Mouse (Mus musculus) kidney, adult 18-20 months (tissue): ENCODE data around the gene Cdk17.

Experiments used
- DNase-seq: peaks from one replicate; pipeline ENCODE4 v3.0.0; 2021

The Cdk17 gene

DNA sequence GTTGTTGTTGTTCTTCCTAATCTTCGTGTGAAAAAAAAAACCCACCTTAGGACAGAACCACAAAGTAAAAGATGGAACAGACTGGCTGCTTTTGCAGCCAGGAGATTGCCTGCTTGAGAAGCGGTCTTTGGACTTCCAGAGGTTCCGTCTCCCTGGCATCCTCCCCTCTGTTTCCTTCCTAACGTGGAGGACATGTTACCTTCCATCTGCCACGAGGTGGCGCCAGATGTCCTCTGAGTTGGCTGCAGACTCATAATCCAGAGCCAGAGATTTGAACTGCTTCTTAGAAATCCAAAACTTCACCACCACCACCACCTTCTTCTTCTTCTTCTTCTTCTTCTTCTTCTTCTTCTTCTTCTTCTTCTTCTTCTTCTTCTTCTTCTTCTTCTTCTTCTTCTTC is 131.2 kb downstream of the Cdk17 start:
- peak; percentile 89 for DNase-seq

DNA sequence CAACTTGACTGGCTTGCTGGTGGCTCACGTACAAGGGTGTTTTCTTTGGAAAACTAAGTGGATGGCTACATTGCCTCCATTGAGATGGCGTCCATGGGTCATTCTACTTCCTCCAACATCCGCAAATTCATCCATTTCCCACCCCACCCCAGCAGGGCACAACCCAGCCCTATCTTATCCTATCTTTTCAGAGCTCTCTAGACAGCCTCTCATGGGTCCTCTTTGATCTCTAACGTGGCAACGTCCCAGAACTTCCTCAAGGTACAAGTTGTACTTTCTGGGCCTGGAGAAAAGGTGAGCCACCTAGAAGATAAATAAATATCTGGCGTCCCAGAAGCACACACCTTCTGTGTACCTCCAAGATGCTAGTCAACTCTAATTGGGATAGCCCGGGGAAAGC is 132.9 kb downstream of the Cdk17 start:
- no peak for DNase-seq

DNA sequence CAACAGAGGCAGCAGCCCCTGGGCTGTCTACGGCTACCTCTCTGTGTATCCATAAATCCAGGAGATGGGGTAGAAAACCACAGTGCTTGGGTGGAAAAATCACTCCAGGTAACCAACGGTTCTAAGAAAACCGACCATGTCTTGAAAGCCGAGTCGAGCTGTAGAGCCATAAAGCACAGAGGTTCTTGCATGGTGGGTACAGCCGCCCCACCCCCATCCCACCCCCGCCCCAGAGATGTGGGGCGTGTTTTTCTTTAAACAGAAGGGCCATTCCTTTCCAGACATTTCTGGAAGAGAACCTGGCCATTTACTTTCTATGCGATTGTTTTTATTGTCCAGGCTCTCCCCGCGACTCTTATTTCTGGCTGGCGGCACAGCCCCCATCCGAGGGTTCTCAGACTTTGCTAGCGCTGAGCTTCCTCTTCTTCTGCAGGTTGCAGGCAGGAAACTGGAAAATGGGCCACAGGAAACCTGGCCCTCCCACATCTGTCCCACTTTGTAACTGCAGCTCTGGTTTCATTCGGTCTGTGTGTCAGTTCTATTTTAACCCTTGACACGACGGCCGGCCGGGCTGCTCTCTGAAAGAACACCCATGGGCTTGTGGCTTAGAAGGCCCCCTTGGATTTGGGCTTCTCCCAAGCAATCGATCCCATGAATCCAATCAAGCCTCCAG is 134.0 kb downstream of the Cdk17 start:
- no peak for DNase-seq

DNA sequence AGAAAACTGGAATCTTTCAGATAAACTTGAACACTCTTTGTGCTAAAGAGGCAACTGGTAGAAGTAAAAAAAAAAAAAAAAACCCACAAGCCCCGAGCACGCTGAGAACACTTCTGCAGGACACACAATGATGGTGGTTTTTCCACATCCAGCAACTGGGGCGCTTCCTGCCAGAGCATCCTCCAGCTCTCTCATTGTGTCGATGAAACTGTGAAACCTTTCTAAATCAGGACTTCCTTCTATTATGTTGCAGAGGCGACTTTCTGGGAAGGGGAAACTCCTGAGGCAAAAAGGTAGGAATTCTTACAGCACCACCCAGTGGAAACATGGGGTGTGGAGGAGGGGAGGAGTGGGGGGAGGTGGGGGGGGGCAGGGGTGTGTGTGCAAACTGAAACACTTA is 137.1 kb downstream of the Cdk17 start:
- DNase-seq, result no peak

DNA sequence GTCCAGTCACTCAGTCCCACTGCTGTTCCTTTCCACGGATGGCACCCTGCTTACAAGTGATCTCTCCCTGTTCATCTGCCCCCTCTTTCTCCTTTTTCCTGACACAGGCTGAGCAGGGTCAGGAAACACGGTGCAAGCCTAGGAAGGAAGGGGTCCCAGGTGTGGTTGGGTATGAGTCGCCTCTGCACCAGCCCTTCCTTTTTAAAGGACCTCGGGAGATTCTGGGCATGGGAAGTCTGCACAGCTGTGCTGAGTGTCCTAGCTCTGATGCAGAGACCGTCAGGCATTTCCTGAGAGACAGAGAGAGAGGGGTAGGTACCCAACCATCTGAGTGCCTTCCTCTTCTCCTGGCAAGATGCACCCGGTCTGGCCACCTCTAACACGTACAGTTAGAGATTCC is 137.5 kb downstream of the Cdk17 start:
- DNase-seq, result no peak

DNA sequence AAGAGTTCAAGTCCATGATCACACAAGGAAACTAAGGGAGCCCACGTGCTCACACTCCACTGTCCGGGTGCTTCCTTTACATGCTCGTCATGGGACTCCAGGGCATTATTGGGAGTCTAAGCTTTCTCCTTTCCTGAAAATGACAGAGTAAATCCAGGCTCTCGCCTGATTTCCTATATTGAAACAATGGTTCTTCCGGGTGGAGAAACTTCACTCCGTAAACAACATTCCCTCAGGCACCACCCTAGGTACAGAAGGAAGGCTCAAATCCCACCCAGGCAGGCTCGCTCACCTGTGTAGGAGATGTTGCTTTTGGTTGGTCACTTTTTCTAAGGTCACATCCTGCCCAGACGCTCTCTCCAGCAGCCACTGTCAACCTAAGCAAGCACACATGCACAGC is 141.2 kb downstream of the Cdk17 start:
- no peak for DNase-seq

DNA sequence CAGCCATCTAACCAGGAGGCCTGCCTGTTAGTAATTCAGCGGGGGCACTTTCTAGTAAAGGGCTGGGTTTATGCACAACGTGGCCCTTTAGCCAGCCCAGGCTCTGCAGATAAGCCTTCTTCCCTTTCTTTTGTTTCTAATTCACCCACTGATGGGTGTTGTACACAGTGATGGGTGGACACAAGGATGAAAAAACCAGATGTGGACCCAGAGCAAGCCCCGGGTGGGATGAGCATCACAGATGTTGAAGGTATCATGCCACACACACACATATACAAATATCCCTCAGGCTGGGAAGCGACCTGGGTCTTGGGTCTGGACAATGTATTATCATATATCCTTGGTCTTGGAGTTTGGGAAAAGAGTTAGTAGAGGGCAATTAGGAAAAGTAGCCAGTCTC is 142.6 kb downstream of the Cdk17 start:
- no peak for DNase-seq

DNA sequence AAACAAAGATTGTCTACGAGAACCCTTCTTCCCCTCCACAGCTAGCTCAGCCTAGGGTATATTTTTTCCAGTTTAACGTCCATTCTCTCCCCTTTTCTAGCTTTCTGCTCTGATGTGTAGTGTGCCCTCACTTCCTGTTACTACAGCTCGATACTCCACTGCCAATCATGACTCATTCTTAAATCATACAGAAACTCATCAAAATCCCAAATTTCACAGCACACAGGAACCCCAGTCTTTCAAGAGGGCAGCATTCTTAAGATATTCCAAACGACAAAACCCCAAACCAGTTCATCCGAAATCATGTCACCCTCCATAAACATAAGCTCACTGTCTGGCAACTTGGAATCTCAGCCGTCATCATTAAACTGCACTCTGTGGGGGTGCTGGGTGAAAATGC is 145.3 kb downstream of the Cdk17 start:
- no peak for DNase-seq

DNA sequence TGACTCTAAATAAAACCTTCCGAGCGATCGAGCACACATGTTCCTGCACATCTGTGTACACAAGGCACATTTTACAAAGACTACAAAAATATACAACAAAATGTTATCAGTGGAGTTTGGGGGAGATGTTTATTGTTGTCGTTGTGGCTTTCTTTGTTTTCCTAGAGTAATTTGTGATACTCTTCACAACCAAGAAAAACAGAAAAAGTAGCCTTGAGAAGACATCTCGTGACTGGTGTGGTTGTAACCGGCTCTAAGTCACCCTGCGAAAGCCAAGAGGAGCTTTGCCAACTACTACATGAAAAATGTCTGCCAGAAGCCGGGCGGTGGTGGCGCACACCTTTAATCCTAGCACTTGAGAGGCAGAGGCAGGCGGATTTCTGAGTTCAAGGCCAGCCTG is 145.7 kb downstream of the Cdk17 start:
- no peak for DNase-seq

DNA sequence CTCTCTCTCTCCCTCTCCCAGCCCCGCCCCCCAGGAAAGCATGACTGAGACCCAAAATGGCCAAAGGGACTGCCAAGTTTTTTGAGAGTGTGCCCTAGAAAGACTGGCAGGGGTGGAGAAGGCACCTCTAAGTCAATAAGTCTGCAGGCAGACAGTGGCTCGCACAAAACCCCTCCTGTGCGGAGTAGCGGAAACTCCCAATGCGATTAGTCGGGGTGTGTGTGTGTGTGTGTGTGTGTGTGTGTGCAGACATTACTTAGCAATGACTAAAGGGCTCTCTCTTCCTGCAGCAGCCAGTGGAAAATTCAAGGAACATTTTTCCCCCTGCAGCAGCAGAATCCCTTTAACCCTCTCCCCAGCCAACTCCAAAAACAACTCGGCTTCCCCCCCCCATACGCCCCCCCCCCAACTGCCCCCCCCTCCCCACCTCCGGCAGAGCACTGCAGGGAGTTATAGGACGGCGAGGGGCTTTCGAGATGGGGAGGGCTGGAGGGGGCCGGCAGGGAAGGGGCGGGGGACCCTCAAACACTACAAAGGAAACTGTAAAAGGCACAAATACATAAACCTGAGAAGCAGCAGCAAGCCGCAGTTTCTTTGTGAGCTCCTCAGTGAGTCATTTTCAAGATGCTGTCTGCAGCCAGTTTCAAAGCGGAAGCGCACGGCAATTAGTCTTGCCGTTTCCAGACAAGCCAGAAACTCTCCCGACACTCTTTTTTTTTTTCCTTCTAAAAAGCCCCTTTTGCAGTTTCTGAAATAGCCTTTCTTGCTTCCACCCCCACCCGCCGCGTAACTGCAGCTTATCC is 148.7 kb downstream of the Cdk17 start:
- DNase-seq, result peak; percentile 50

DNA sequence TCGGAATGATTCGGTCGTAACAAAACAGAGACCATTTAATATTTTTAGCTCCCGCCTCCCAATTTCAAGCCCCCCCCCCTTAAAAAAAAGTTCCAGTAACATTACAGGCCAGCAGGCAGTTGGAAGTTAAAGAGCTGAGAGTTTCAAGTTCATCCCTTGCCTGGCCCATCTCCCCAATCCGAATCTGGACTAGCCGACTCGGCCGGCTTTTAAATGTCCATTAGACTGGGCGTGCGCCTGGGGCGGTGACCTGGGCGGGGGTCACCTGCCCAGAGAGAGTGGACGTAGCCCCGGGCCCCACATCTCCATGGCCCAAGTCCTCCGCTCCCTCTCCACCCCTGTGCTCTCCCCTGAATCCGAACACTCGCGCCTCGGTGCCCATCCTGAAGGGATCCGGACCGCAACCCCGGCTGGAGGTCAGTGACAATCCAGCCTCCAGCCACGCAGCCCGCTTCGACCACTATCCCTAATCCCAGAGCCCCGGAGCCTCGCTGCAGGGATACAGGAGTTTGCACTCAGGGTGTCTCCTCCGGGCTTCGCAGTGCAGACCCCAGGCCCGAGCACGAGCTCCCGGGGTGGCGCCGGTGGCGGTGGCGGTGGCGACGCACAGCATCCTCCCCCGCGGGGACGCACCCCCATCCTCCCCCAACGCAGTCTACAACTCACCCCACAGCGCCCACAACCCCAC is 149.4 kb downstream of the Cdk17 start:
- peak; percentile 54 for DNase-seq

DNA sequence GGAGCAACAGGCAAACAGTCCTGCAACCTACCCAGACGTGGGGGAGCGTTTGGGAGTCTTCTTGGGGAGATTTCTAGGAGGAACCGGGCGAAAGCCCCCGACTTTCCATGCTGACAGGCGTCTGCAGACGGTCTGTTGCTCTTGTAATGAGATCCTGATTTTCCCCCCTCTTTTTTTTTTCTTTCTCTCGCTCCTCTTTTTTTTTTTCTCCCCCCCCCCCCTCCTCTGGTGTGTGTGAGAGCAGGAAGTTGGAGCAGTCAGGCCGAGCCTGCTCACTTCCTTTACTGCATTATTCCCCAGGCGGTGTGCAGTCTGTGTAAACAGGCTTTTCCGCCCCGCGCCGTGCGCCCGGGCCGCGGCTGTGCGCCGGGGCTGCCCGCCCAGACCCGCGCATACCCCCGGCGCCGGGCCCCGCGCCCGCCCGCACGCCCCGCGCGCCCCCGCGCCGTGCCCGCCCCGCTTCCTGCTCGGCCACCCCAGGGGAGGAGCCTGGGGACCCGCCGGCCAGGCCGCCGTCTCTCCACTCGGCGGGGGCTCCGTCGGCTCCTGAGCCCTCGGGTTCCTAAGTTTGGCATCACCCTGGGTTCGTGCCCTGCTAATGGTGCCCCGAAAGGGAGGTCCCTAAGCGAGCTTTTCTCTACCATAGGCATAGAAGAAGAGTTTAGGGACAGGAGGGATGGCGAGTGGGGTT is 150.2 kb downstream of the Cdk17 start, which contains the start of gene Elk3:
Gene Elk3, minus strand, starts transcription at position 415 of the 691 bp plus-strand sequence.
- peak; percentile 57 for DNase-seq

DNA sequence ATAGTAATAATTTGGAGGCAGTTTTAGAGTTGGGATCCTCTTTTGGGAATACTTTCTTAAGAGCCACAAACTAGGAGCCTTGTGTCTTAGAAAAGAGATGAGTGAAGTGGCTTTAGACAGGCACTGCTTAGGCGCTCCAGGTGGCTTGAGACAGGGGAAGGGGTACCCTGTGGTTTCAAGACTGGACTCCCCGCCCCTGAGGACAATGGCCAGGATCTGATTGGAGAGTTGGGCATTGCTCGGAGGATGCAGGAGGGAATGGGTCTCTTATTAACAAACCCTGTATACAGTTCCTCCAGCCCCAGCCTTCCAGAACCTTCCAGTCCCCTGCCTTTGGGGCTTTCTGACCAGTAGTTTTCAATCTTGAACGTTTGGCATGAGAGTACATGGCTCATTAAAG is 150.9 kb downstream of the Cdk17 start:
- DNase-seq, result no peak
